Mouse (Mus musculus): ENCODE results near the gene Capn7.

Gene Capn7

GRCm38 (mm10) chr14:31396428-31396827, 60.0 kb downstream of the Capn7 start:
- DNase-seq (ENCODE audit: low spot score in 2 of 2), result no peak

- no peak for DNase-seq (ENCODE audit: low spot score in 2 of 2)
These were observed 60.9 kb downstream of the Capn7 start for GRCm38 (mm10) chr14:31397353-31397752.

GRCm38 (mm10) chr14:31397791-31398595, 61.6 kb downstream of the Capn7 start:
- DNase-seq (ENCODE audit: low spot score in 2 of 2), result no peak

- DNase-seq (ENCODE audit: low spot score in 2 of 2), result no peak
These were observed 62.4 kb downstream of the Capn7 start for GRCm38 (mm10) chr14:31398819-31399218.

GRCm38 (mm10) chr14:31399271-31399670, 62.8 kb downstream of the Capn7 start:
- DNase-seq (ENCODE audit: low spot score in 2 of 2), result no peak

- DNase-seq (ENCODE audit: low spot score in 2 of 2), result no peak
These were observed 63.8 kb downstream of the Capn7 start for GRCm38 (mm10) chr14:31400246-31400645.

GRCm38 (mm10) chr14:31400896-31401295, 64.5 kb downstream of the Capn7 start:
- no peak for DNase-seq (ENCODE audit: low spot score in 2 of 2)

GRCm38 (mm10) chr14:31401918-31402427, 65.5 kb downstream of the Capn7 start:
- DNase-seq (ENCODE audit: low spot score in 2 of 2), result no peak

GRCm38 (mm10) chr14:31402693-31403092, 66.3 kb downstream of the Capn7 start:
- no peak for DNase-seq (ENCODE audit: low spot score in 2 of 2)

GRCm38 (mm10) chr14:31403556-31403955, 67.1 kb downstream of the Capn7 start:
- no peak for DNase-seq (ENCODE audit: low spot score in 2 of 2)

- no peak for DNase-seq (ENCODE audit: low spot score in 2 of 2)
These were observed 67.6 kb downstream of the Capn7 start for GRCm38 (mm10) chr14:31403995-31404394.

- DNase-seq (ENCODE audit: low spot score in 2 of 2), result no peak
These were observed 68.2 kb downstream of the Capn7 start for GRCm38 (mm10) chr14:31404663-31405062.

GRCm38 (mm10) chr14:31405652-31406051, 69.2 kb downstream of the Capn7 start:
- no peak for DNase-seq (ENCODE audit: low spot score in 2 of 2)

- no peak for DNase-seq (ENCODE audit: low spot score in 2 of 2)
These were observed 69.8 kb downstream of the Capn7 start for GRCm38 (mm10) chr14:31406154-31406810.

- DNase-seq (ENCODE audit: low spot score in 2 of 2), result no peak
These were observed 70.8 kb downstream of the Capn7 start for GRCm38 (mm10) chr14:31407208-31407607.

- DNase-seq (ENCODE audit: low spot score in 2 of 2), result no peak
These were observed 71.6 kb downstream of the Capn7 start for GRCm38 (mm10) chr14:31407911-31408604.

GRCm38 (mm10) chr14:31408666-31409065, 72.2 kb downstream of the Capn7 start:
- no peak for DNase-seq (ENCODE audit: low spot score in 2 of 2)

- no peak for DNase-seq (ENCODE audit: low spot score in 2 of 2)
These were observed 73.8 kb downstream of the Capn7 start for GRCm38 (mm10) chr14:31410123-31410724.

GRCm38 (mm10) chr14:31410737-31411136, 74.3 kb downstream of the Capn7 start:
- DNase-seq (ENCODE audit: low spot score in 2 of 2), result peak; percentile 78 to 79

GRCm38 (mm10) chr14:31412651-31413056, 76.2 kb downstream of the Capn7 start:
- no peak for DNase-seq (ENCODE audit: low spot score in 2 of 2)

- no peak for DNase-seq (ENCODE audit: low spot score in 2 of 2)
These were observed 77.1 kb downstream of the Capn7 start for GRCm38 (mm10) chr14:31413475-31414086.

Data from right cerebral cortex, adult 2 months (tissue).